Comparison of ENCODE assay signal across 26 mouse cellular contexts in genomic region chr6:33859049-33859448, GRCm38 (mm10).
DNase-seq lines count a peak whose midpoint lies in the region; ATAC-seq and TF ChIP-seq lines count a peak whose summit lies in the region.
"Had no signal": no experiment of that assay in that cellular context is flagged by ENCODE, and none has a peak within 500 bp of the region (broad histone marks: within the 10 kb centered on the region; RNA-seq: fewer than 3 reads in every experiment).

No protein-coding gene starts in this region.

- peaks cover 13% of the 10 kb centered on the region for H3K4me1 ChIP-seq in forebrain, embryonic 15.5 days
- peaks cover 7% of the 10 kb centered on the region; the same call in 1 of the 2 replicates for H3K4me1 ChIP-seq in forebrain, embryonic 16.5 days (replicated peaks; ENCODE audit: control insufficient read depth, insufficient read depth, low read length)
- H3K4me1 ChIP-seq in heart, postnatal 0 days (ENCODE audit: control insufficient read depth, insufficient read depth): peaks cover 14% of the 10 kb centered on the region
- peaks cover 6% of the 10 kb centered on the region; the same call in 1 of the 2 replicates for H3K4me1 ChIP-seq in midbrain, embryonic 14.5 days (ENCODE audit: control insufficient read depth, insufficient read depth, low read length)
- H3K4me1 ChIP-seq in midbrain, postnatal 0 days (ENCODE audit: insufficient read depth, low read length): peaks cover 9% of the 10 kb centered on the region; the same call in 1 of the 2 replicates
- H3K4me1 ChIP-seq: embryonic facial prominence, embryonic 12.5 days; embryonic facial prominence, embryonic 15.5 days; hindbrain, embryonic 12.5 days; intestine, embryonic 15.5 days had no signal

- 46% methylated on average over 3 of the region's 3 CpGs for WGBS in forebrain, embryonic 15.5 days
- 50% methylated on average over 3 of the region's 3 CpGs for WGBS in forebrain, embryonic 16.5 days
- 73% methylated on average over 3 of the region's 3 CpGs for WGBS in heart, postnatal 0 days
- 23% methylated on average over 3 of the region's 3 CpGs for WGBS in midbrain, embryonic 14.5 days
- 29% methylated on average over 3 of the region's 3 CpGs for WGBS in midbrain, postnatal 0 days

- no peak overlapping the region for H3K9ac ChIP-seq in forebrain, embryonic 15.5 days (replicated peaks)
- H3K9ac ChIP-seq in forebrain, embryonic 16.5 days (replicated peaks; ENCODE audit: low read depth, low read length): no peak overlapping the region
- H3K9ac ChIP-seq in heart, postnatal 0 days (replicated peaks; ENCODE audit: low read depth, low read length): no peak overlapping the region
- no peak overlapping the region for H3K9ac ChIP-seq in midbrain, embryonic 14.5 days (replicated peaks; ENCODE audit: low read length)
- H3K9ac ChIP-seq in midbrain, postnatal 0 days (replicated peaks; ENCODE audit: low read length, poor library complexity, severe bottlenecking): no peak overlapping the region
- H3K9ac ChIP-seq: embryonic facial prominence, embryonic 12.5 days; embryonic facial prominence, embryonic 15.5 days; heart, embryonic 12.5 days; hindbrain, embryonic 12.5 days; hindbrain, embryonic 15.5 days; intestine, embryonic 15.5 days had no signal

- H3K9me3 ChIP-seq in forebrain, embryonic 15.5 days: no peaks in the 10 kb centered on the region
- H3K9me3 ChIP-seq in forebrain, embryonic 16.5 days (ENCODE audit: control insufficient read depth, low read length): no peaks in the 10 kb centered on the region
- H3K9me3 ChIP-seq in heart, postnatal 0 days (replicated peaks; ENCODE audit: control insufficient read depth, low read length): no peaks in the 10 kb centered on the region
- H3K9me3 ChIP-seq in midbrain, embryonic 14.5 days (ENCODE audit: control insufficient read depth, low read length): no peaks in the 10 kb centered on the region
- H3K9me3 ChIP-seq in midbrain, postnatal 0 days (ENCODE audit: low read length): no peaks in the 10 kb centered on the region
- H3K9me3 ChIP-seq: embryonic facial prominence, embryonic 12.5 days; embryonic facial prominence, embryonic 15.5 days; heart, embryonic 12.5 days; hindbrain, embryonic 12.5 days; hindbrain, embryonic 15.5 days; intestine, embryonic 15.5 days had no signal

- intact Hi-C loops in heart, postnatal 36 days (cut with DNase I): no loop called here

- H3K27ac ChIP-seq in forebrain, embryonic 15.5 days (replicated peaks): peak overlapping the region; percentile 39; the same call in 1 of the 2 replicates
- no peak overlapping the region; the same call in 1 of the 2 replicates for H3K27ac ChIP-seq in forebrain, embryonic 16.5 days (ENCODE audit: low read length)
- H3K27ac ChIP-seq in heart, postnatal 0 days (ENCODE audit: low read depth): 0 out of 2 replicates have a peak overlapping the region, but pooled peaks have one; percentile 15
- no peak overlapping the region for H3K27ac ChIP-seq in midbrain, embryonic 14.5 days (replicated peaks; ENCODE audit: low read depth, low read length)
- no peak overlapping the region for H3K27ac ChIP-seq in midbrain, postnatal 0 days (ENCODE audit: low read depth, low read length)
- H3K27ac ChIP-seq: embryonic facial prominence, embryonic 12.5 days; embryonic facial prominence, embryonic 15.5 days; heart, adult 2 months; hindbrain, embryonic 12.5 days; intestine, embryonic 15.5 days had no signal

- no peak for DNase-seq in heart, postnatal 0 days (ENCODE audit: low spot score)
- DNase-seq in heart, postnatal 36 days: no peak
- DNase-seq in midbrain, embryonic 14.5 days: peak; percentile 43
- no peak for DNase-seq in midbrain, postnatal 0 days (ENCODE audit: low spot score)
- peak; percentile 51 for DNase-seq in brain, embryonic 14.5 days (ENCODE audit: low read depth)
- DNase-seq in left cerebral cortex, adult 8-10 months (ENCODE audit: low spot score in 2 of 2): no peak
- DNase-seq: adrenal gland, postnatal 10 days; adrenal gland, postnatal 36 days; cerebellum, adult 11 months; cerebellum, adult 2 months; cerebellum, adult 9-11 months; cerebellum, postnatal 25 days; gastrocnemius, postnatal 10 days; gastrocnemius, postnatal 36 days; heart, adult 2 months; heart, postnatal 10 days; heart, postnatal 4 days had no signal

- no peak for ATAC-seq in forebrain, embryonic 15.5 days (replicated peaks)
- ATAC-seq in forebrain, embryonic 16.5 days: no peak
- ATAC-seq in heart, postnatal 0 days (ENCODE audit: insufficient read depth, low read depth): no peak
- ATAC-seq in midbrain, embryonic 14.5 days (ENCODE audit: low FRiP score, low TSS enrichment): peak; percentile 57; the same call in 1 of the 2 replicates
- ATAC-seq in midbrain, postnatal 0 days (ENCODE audit: low FRiP score): no peak
- ATAC-seq: forebrain, embryonic 14.5 days; intestine, embryonic 15.5 days had no signal

- H3K27me3 ChIP-seq in forebrain, embryonic 15.5 days: no peaks in the 10 kb centered on the region
- no peaks in the 10 kb centered on the region for H3K27me3 ChIP-seq in forebrain, embryonic 16.5 days (replicated peaks; ENCODE audit: control insufficient read depth, insufficient read depth, low read length)
- no peaks in the 10 kb centered on the region for H3K27me3 ChIP-seq in heart, postnatal 0 days (ENCODE audit: control insufficient read depth, insufficient read depth, low read length)
- no peaks in the 10 kb centered on the region for H3K27me3 ChIP-seq in midbrain, embryonic 14.5 days (ENCODE audit: control insufficient read depth, insufficient read depth, low read length)
- no peaks in the 10 kb centered on the region for H3K27me3 ChIP-seq in midbrain, postnatal 0 days (ENCODE audit: insufficient read depth, low read length)
- H3K27me3 ChIP-seq: embryonic facial prominence, embryonic 12.5 days; embryonic facial prominence, embryonic 15.5 days; heart, embryonic 12.5 days; hindbrain, embryonic 12.5 days; hindbrain, embryonic 15.5 days; intestine, embryonic 15.5 days had no signal

- no peaks in the 10 kb centered on the region for H3K36me3 ChIP-seq in forebrain, embryonic 15.5 days
- H3K36me3 ChIP-seq in forebrain, embryonic 16.5 days (ENCODE audit: control insufficient read depth, insufficient read depth): no peaks in the 10 kb centered on the region
- no peaks in the 10 kb centered on the region for H3K36me3 ChIP-seq in heart, postnatal 0 days (replicated peaks; ENCODE audit: control insufficient read depth, insufficient read depth, low read length)
- H3K36me3 ChIP-seq in midbrain, embryonic 14.5 days (ENCODE audit: control insufficient read depth, insufficient read depth, low read length): no peaks in the 10 kb centered on the region
- H3K36me3 ChIP-seq in midbrain, postnatal 0 days (ENCODE audit: insufficient read depth, low read length): no peaks in the 10 kb centered on the region
- H3K36me3 ChIP-seq: embryonic facial prominence, embryonic 12.5 days; embryonic facial prominence, embryonic 15.5 days; heart, embryonic 12.5 days; hindbrain, embryonic 12.5 days; hindbrain, embryonic 15.5 days; intestine, embryonic 15.5 days had no signal

- no peak for TF ChIP-seq CTCF in heart, postnatal 0 days (IDR thresholded peaks at IDR 0.05; ENCODE audit: low read depth)
- TF ChIP-seq CTCF in midbrain, postnatal 0 days (IDR thresholded peaks at IDR 0.05): no peak
- TF ChIP-seq CTCF in brain, embryonic 14.5 days (IDR thresholded peaks at IDR 0.05; ENCODE audit: borderline replicate concordance, extremely low read depth, insufficient read depth, insufficient read length): no peak

- H3K4me2 ChIP-seq in forebrain, embryonic 15.5 days (replicated peaks): no peak overlapping the region
- H3K4me2 ChIP-seq in forebrain, embryonic 16.5 days (ENCODE audit: low read length): no peak overlapping the region
- no peak overlapping the region for H3K4me2 ChIP-seq in heart, postnatal 0 days (ENCODE audit: low read depth, low read length)
- H3K4me2 ChIP-seq in midbrain, embryonic 14.5 days (ENCODE audit: low read length): no peak overlapping the region
- H3K4me2 ChIP-seq in midbrain, postnatal 0 days (ENCODE audit: low read depth, low read length, poor library complexity, severe bottlenecking): no peak overlapping the region
- H3K4me2 ChIP-seq: embryonic facial prominence, embryonic 12.5 days; embryonic facial prominence, embryonic 15.5 days; heart, embryonic 12.5 days; hindbrain, embryonic 12.5 days; hindbrain, embryonic 15.5 days; intestine, embryonic 15.5 days had no signal

- TF ChIP-seq EP300 in heart, postnatal 0 days (IDR thresholded peaks at IDR 0.05; ENCODE audit: low read depth): no peak

- H3K4me3 ChIP-seq in forebrain, embryonic 15.5 days: no peak overlapping the region
- no peak overlapping the region for H3K4me3 ChIP-seq in forebrain, embryonic 16.5 days (replicated peaks; ENCODE audit: low read length)
- H3K4me3 ChIP-seq in heart, postnatal 0 days (ENCODE audit: low read depth, low read length): no peak overlapping the region
- H3K4me3 ChIP-seq in midbrain, embryonic 14.5 days (replicated peaks; ENCODE audit: low read depth, low read length): no peak overlapping the region
- no peak overlapping the region for H3K4me3 ChIP-seq in midbrain, postnatal 0 days (ENCODE audit: low read depth, low read length)
- H3K4me3 ChIP-seq: embryonic facial prominence, embryonic 12.5 days; embryonic facial prominence, embryonic 15.5 days; heart, adult 2 months; heart, embryonic 12.5 days; hindbrain, embryonic 12.5 days; hindbrain, embryonic 15.5 days; intestine, embryonic 15.5 days had no signal

- no peak for TF ChIP-seq POLR2A in brain, embryonic 14.5 days (IDR thresholded peaks at IDR 0.05; ENCODE audit: borderline replicate concordance, extremely low read depth, insufficient read depth, insufficient read length, poor library complexity, severe bottlenecking)

Comparison
In these comparisons a context has a peak if more than half of its experiments do, and no peak if none do; other contexts are left out.
1. H3K27ac ChIP-seq: peak in forebrain, embryonic 15.5 days (single experiment) and heart, postnatal 0 days (single experiment); none in forebrain, embryonic 16.5 days (single experiment), midbrain, embryonic 14.5 days (single experiment) and midbrain, postnatal 0 days (single experiment).
2. DNase-seq: peak in midbrain, embryonic 14.5 days (single experiment) and brain, embryonic 14.5 days (single experiment); none in heart, postnatal 0 days (single experiment), heart, postnatal 36 days (0 of 2), midbrain, postnatal 0 days (single experiment) and left cerebral cortex, adult 8-10 months (0 of 2).